Comparison of ENCODE assay signal across 8 mouse cellular contexts in genomic region chr9:106675480-106675879, GRCm38 (mm10). TPM values are rescaled to one million over a fixed set of nuclear protein-coding genes. Genes with fewer than 3 reads are reported as not detected.
DNase-seq lines count a peak whose midpoint lies in the region; ATAC-seq and TF ChIP-seq lines count a peak whose summit lies in the region.

No protein-coding gene starts in this region.

- no peaks in the 10 kb centered on the region for H3K27me3 ChIP-seq in limb, embryonic 11.5 days (ENCODE audit: control insufficient read depth, insufficient read depth, low read length)
- no peaks in the 10 kb centered on the region for H3K27me3 ChIP-seq in midbrain, embryonic 16.5 days (ENCODE audit: control insufficient read depth, insufficient read depth, low read depth, low read length)
- H3K27me3 ChIP-seq in spleen, adult 2 months (ENCODE audit: control insufficient read depth, insufficient read depth, low read length) = no peaks in the 10 kb centered on the region

- peak; percentile 93 for ATAC-seq in granulocyte monocyte progenitor cell, adult 5-6 weeks (replicated peaks; ENCODE audit: poor library complexity, severe bottlenecking)
- ATAC-seq in limb, embryonic 11.5 days (ENCODE audit: insufficient number of reproducible peaks, low FRiP score, low TSS enrichment, low read depth) = no peak
- ATAC-seq in midbrain, embryonic 16.5 days = peak; percentile 59; the same call in 1 of the 2 replicates

- TF ChIP-seq CTCF in spleen, adult 2 months (IDR thresholded peaks at IDR 0.05; ENCODE audit: extremely low read depth, insufficient read depth, insufficient read length, insufficient replicate concordance) = peak; percentile 81; the same call in 1 of the 2 replicates

- no peak overlapping the region for H3K9ac ChIP-seq in limb, embryonic 11.5 days (ENCODE audit: low read length)
- no peak overlapping the region for H3K9ac ChIP-seq in midbrain, embryonic 16.5 days (ENCODE audit: low read depth, low read length)

- H3K4me2 ChIP-seq in limb, embryonic 11.5 days (ENCODE audit: low read depth, severe bottlenecking) = no peak overlapping the region
- no peak overlapping the region for H3K4me2 ChIP-seq in midbrain, embryonic 16.5 days (ENCODE audit: low read length)

- H3K27ac ChIP-seq in limb, embryonic 11.5 days (replicated peaks; ENCODE audit: low read depth, low read length) = no peak overlapping the region
- no peak overlapping the region for H3K27ac ChIP-seq in midbrain, embryonic 16.5 days (ENCODE audit: low read length)
- H3K27ac ChIP-seq in spleen, adult 2 months (ENCODE audit: insufficient read depth, low read length) = no peak overlapping the region

- H3K4me1 ChIP-seq in limb, embryonic 11.5 days (ENCODE audit: control insufficient read depth, insufficient read depth, low read length) = no peaks in the 10 kb centered on the region
- no peaks in the 10 kb centered on the region for H3K4me1 ChIP-seq in midbrain, embryonic 16.5 days (ENCODE audit: control insufficient read depth, insufficient read depth, low read length)
- H3K4me1 ChIP-seq in spleen, adult 2 months (ENCODE audit: control insufficient read depth, insufficient read depth, insufficient read length) = no peaks in the 10 kb centered on the region

- H3K36me3 ChIP-seq in limb, embryonic 11.5 days (ENCODE audit: control insufficient read depth, insufficient read depth, low read length) = no peaks in the 10 kb centered on the region
- peaks cover 3% of the 10 kb centered on the region for H3K36me3 ChIP-seq in midbrain, embryonic 16.5 days (ENCODE audit: control insufficient read depth, insufficient read depth, low read length)
- peaks cover 4% of the 10 kb centered on the region; the same call in 1 of the 2 replicates for H3K36me3 ChIP-seq in spleen, adult 2 months (ENCODE audit: control insufficient read depth, insufficient read depth, low read length)

- no peak overlapping the region for H3K4me3 ChIP-seq in limb, embryonic 11.5 days (ENCODE audit: low read depth, low read length)
- no peak overlapping the region for H3K4me3 ChIP-seq in midbrain, embryonic 16.5 days (ENCODE audit: low read depth, low read length)
- H3K4me3 ChIP-seq in spleen, adult 2 months (ENCODE audit: extremely low read depth, insufficient read depth, insufficient read length) = no peak overlapping the region

- TF ChIP-seq POLR2A in spleen, adult 2 months (IDR thresholded peaks at IDR 0.05; ENCODE audit: low read depth, low read length) = no peak

- 0% methylated on average over 1 of the region's 1 CpGs for WGBS in limb, embryonic 11.5 days
- WGBS in midbrain, embryonic 16.5 days = 0% methylated on average over 1 of the region's 1 CpGs
- WGBS in spleen, adult 2 months = 0% methylated on average over 1 of the region's 1 CpGs

- peak; percentile 62 to 72 for DNase-seq in urinary bladder, adult 18-20 months (ENCODE audit: low spot score in 2 of 2)
- DNase-seq in urinary bladder, postnatal 10 days (ENCODE audit: low spot score) = no peak
- peak; percentile 83 for DNase-seq in embryo, embryonic 9.5 days (ENCODE audit: extremely low spot score)
- DNase-seq in kidney, adult 8-10 months = peak; percentile 67 to 88
- peak; percentile 88 for DNase-seq in limb, embryonic 11.5 days (ENCODE audit: low spot score)
- DNase-seq in spleen, adult 2 months (ENCODE audit: low read depth in 1 of 2, low spot score in 2 of 2) = peak; percentile 41 to 77

- no peaks in the 10 kb centered on the region for H3K9me3 ChIP-seq in limb, embryonic 11.5 days (ENCODE audit: control insufficient read depth, low read length)
- no peaks in the 10 kb centered on the region for H3K9me3 ChIP-seq in midbrain, embryonic 16.5 days (replicated peaks; ENCODE audit: control insufficient read depth, low read length, poor library complexity, severe bottlenecking)

RNA-seq across cellular contexts. Expression of gene Tex264, which starts 10.2 kb away (rescaled TPM):
- total RNA-seq in granulocyte monocyte progenitor cell, adult 5-6 weeks (2014; fragmentation: Nextera tagmentation) = 20.2 and 27.1 TPM in 2 replicates
- 13.2 and 18.0 TPM in 2 replicates for total RNA-seq in granulocyte monocyte progenitor cell, adult 5-6 weeks (2017)
- 34.9 and 37.9 TPM in 2 replicates for polyA plus RNA-seq in limb, embryonic 11.5 days (2014; fragmentation: Nextera tagmentation; extraction: Ambion mirVana)
- polyA plus RNA-seq in midbrain, embryonic 16.5 days (2015; fragmentation: Nextera tagmentation; extraction: Ambion mirVana) = 67.0 and 75.7 TPM in 2 replicates
- polyA plus RNA-seq in spleen, adult 2 months (2012; rRNA removed) = 43.5 and 46.5 TPM in 2 replicates

RNA-seq across cellular contexts. Expression of gene Grm2, which starts 19.6 kb away (rescaled TPM):
- total RNA-seq in granulocyte monocyte progenitor cell, adult 5-6 weeks (2014; fragmentation: Nextera tagmentation) = not detected in 2 replicates
- total RNA-seq in granulocyte monocyte progenitor cell, adult 5-6 weeks (2017) = not detected in 2 replicates
- polyA plus RNA-seq in limb, embryonic 11.5 days (2014; fragmentation: Nextera tagmentation; extraction: Ambion mirVana) = 0.09 and 0.11 TPM in 2 replicates
- polyA plus RNA-seq in midbrain, embryonic 16.5 days (2015; fragmentation: Nextera tagmentation; extraction: Ambion mirVana) = 24.3 and 24.6 TPM in 2 replicates
- polyA plus RNA-seq in spleen, adult 2 months (2012; rRNA removed) = 0.06 TPM in 1 of 2 replicates, not detected in the other

RNA-seq across cellular contexts. Expression of gene Iqcf6, which starts 49.1 kb away (rescaled TPM):
- not detected in 2 replicates for total RNA-seq in granulocyte monocyte progenitor cell, adult 5-6 weeks (2014; fragmentation: Nextera tagmentation)
- not detected in 2 replicates for total RNA-seq in granulocyte monocyte progenitor cell, adult 5-6 weeks (2017)
- not detected in 2 replicates for polyA plus RNA-seq in limb, embryonic 11.5 days (2014; fragmentation: Nextera tagmentation; extraction: Ambion mirVana)
- not detected in 2 replicates for polyA plus RNA-seq in midbrain, embryonic 16.5 days (2015; fragmentation: Nextera tagmentation; extraction: Ambion mirVana)
- polyA plus RNA-seq in spleen, adult 2 months (2012; rRNA removed) = not detected in 2 replicates

Comparison
In these comparisons a context has a peak if more than half of its experiments do, and no peak if none do; other contexts are left out.
1. RNA of gene Grm2, which starts 19.6 kb away (polyA plus RNA-seq): 24.3 to 24.6 TPM in midbrain, embryonic 16.5 days; 0.09 to 0.11 TPM in limb, embryonic 11.5 days and 0.06 TPM in spleen, adult 2 months; every median in the first group is over 10 times any median in the second.